ENCODE assay signal across 8 mouse cellular contexts in genomic region chr4:149103875-149104561, GRCm38 (mm10). TPM values are rescaled to one million over a fixed set of nuclear protein-coding genes. Genes with fewer than 3 reads are reported as not detected.
DNase-seq lines count a peak whose midpoint lies in the region; ATAC-seq lines count a peak whose summit lies in the region.

Gene Dffa (plus strand): TSS chr4:149104146.

- H3K9me3 ChIP-seq in hindbrain, embryonic 15.5 days = no peaks in the 10 kb centered on the region

- no peaks in the 10 kb centered on the region for H3K27me3 ChIP-seq in hindbrain, embryonic 15.5 days

- H3K36me3 ChIP-seq in hindbrain, embryonic 15.5 days = peaks cover 21% of the 10 kb centered on the region

- H3K4me2 ChIP-seq in hindbrain, embryonic 15.5 days = peak within 1 kb of the TSS; percentile 66

- peak within 1 kb of the TSS; percentile 79 for H3K4me3 ChIP-seq in hindbrain, embryonic 15.5 days

- peaks cover 11% of the 10 kb centered on the region for H3K4me1 ChIP-seq in hindbrain, embryonic 15.5 days (replicated peaks)

- H3K9ac ChIP-seq in hindbrain, embryonic 15.5 days = peak within 1 kb of the TSS; percentile 90

- peak; percentile 89 for ATAC-seq in hindbrain, embryonic 15.5 days (ENCODE audit: low FRiP score, low read depth)

- WGBS in hindbrain, embryonic 15.5 days = under 1% methylated on average over 35 of the region's 35 CpGs

- H3K27ac ChIP-seq in hindbrain, embryonic 15.5 days (replicated peaks) = peak within 1 kb of the TSS; percentile 63

- peak; percentile 95 for DNase-seq in R1 (ENCODE audit: low read depth, low spot score)
- peak; percentile 90 to 94 for DNase-seq in cerebellum, postnatal 25 days
- DNase-seq in frontal cortex, postnatal 36 days (ENCODE audit: low spot score in 2 of 2) = peak; percentile 89 to 95
- DNase-seq in left cerebral cortex, adult 11 months (ENCODE audit: low spot score) = peak; percentile 87
- DNase-seq in lung, postnatal 4 days = peak; percentile 89 to 94
- DNase-seq in retina, postnatal 7 days (ENCODE audit: low read depth, low spot score) = peak; percentile 86
- DNase-seq in urinary bladder, adult 2 months (ENCODE audit: low spot score) = peak; percentile 68

RNA-seq across cellular contexts. Expression of gene Dffa, which starts in this region (rescaled TPM):
- polyA plus RNA-seq in hindbrain, embryonic 15.5 days (2015; fragmentation: Nextera tagmentation; extraction: Ambion mirVana) = 23.7 and 25.5 TPM in 2 replicates
- polyA plus RNA-seq in urinary bladder, adult 2 months (2012; rRNA removed) = 28.6 and 32.9 TPM in 2 replicates

Comparison
In these comparisons a context has a peak if more than half of its experiments do, and no peak if none do; other contexts are left out.
1. Peak in every context shown above with its lines: DNase-seq, ATAC-seq, H3K4me3 ChIP-seq and H3K27ac ChIP-seq.